Mouse (Mus musculus): Measurements from ENCODE around the gene Mapkbp1. TPM values are rescaled to one million over a fixed set of nuclear protein-coding genes. Genes with fewer than 3 reads are reported as not detected.

The Mapkbp1 gene
- polyA plus RNA-seq (2015; fragmentation: Nextera tagmentation; extraction: Ambion mirVana): 9.7 and 9.9 TPM in 2 replicates

- H3K27ac ChIP-seq: peak within 1 kb of the TSS; percentile 80
- H3K9me3 ChIP-seq: no peaks in the 10 kb centered on the region
- ATAC-seq (replicated peaks): peak; percentile 81
- peak within 1 kb of the TSS; percentile 78 for H3K4me3 ChIP-seq
- peak within 1 kb of the TSS; percentile 84 for H3K9ac ChIP-seq
- peaks cover 32% of the 10 kb centered on the region for H3K4me1 ChIP-seq
- H3K36me3 ChIP-seq (replicated peaks): no peaks in the 10 kb centered on the region
- no peaks in the 10 kb centered on the region for H3K27me3 ChIP-seq (replicated peaks)
- 1% methylated on average over 19 of the region's 19 CpGs for WGBS
- H3K4me2 ChIP-seq: peak within 1 kb of the TSS; percentile 69
These were observed at the start of gene Mapkbp1 for GRCm38 (mm10) chr2:119972537-119972879. Mapkbp1 (plus strand) TSS chr2:119972699.

- 50% methylated on average over 9 of the region's 9 CpGs for WGBS
- Histone ChIP-seq H3K36me3 (replicated peaks) (0 out of 2 replicates have a peak, but pooled peaks cover 3% of the 10 kb centered on the region), H3K4me1 (peaks cover 27% of the 10 kb centered on the region), H3K9ac (no peak overlapping the region), H3K9me3 (no peaks in the 10 kb centered on the region), H3K27ac (no peak overlapping the region), H3K4me2 (no peak overlapping the region), H3K27me3 (replicated peaks) (no peaks in the 10 kb centered on the region), H3K4me3 (no peak overlapping the region)
- ATAC-seq (replicated peaks): no peak
These were observed 1.9 kb upstream of the Mapkbp1 start for GRCm38 (mm10) chr2:119970571-119970970.

GRCm38 (mm10) chr2:119971316-119971715 is 1.2 kb upstream of the Mapkbp1 start:
- Histone ChIP-seq H3K27me3 (replicated peaks) (no peaks in the 10 kb centered on the region), H3K9ac (no peak overlapping the region), H3K4me1 (peaks cover 27% of the 10 kb centered on the region), H3K27ac (0 out of 2 replicates have a peak overlapping the region, but pooled peaks have one; percentile 25), H3K4me2 (peak overlapping the region; percentile 69; the same call in 1 of the 2 replicates), H3K9me3 (no peaks in the 10 kb centered on the region), H3K36me3 (replicated peaks) (no peaks in the 10 kb centered on the region), H3K4me3 (peak overlapping the region; percentile 78; the same call in 1 of the 2 replicates)
- ATAC-seq (replicated peaks): no peak
- 75% methylated on average over 3 of the region's 3 CpGs for WGBS

GRCm38 (mm10) chr2:119971837-119972536 is 512 bp upstream of the Mapkbp1 start:
- Histone ChIP-seq H3K4me2 (peak overlapping the region; percentile 69), H3K27me3 (replicated peaks) (no peaks in the 10 kb centered on the region), H3K9ac (peak overlapping the region; percentile 84), H3K36me3 (replicated peaks) (no peaks in the 10 kb centered on the region), H3K4me1 (peaks cover 32% of the 10 kb centered on the region), H3K9me3 (no peaks in the 10 kb centered on the region), H3K27ac (peak overlapping the region; percentile 80), H3K4me3 (peak overlapping the region; percentile 78)
- 1% methylated on average over 32 of the region's 32 CpGs for WGBS
- ATAC-seq (replicated peaks): peak; percentile 99

- no peak for ATAC-seq (replicated peaks)
- no peaks in the 10 kb centered on the region for H3K27me3 ChIP-seq (replicated peaks)
- 0 out of 2 replicates have a peak, but pooled peaks cover 5% of the 10 kb centered on the region for H3K36me3 ChIP-seq (replicated peaks)
- no peak overlapping the region for H3K27ac ChIP-seq
- WGBS: 89% methylated on average over 7 of the region's 7 CpGs
- no peak overlapping the region for H3K4me3 ChIP-seq
- H3K9ac ChIP-seq: no peak overlapping the region
- H3K4me2 ChIP-seq: no peak overlapping the region
- H3K4me1 ChIP-seq: peaks cover 11% of the 10 kb centered on the region
- no peaks in the 10 kb centered on the region for H3K9me3 ChIP-seq
These were observed 8.0 kb downstream of the Mapkbp1 start for GRCm38 (mm10) chr2:119980343-119980986.

- no peaks in the 10 kb centered on the region for H3K9me3 ChIP-seq
- no peaks in the 10 kb centered on the region for H3K27me3 ChIP-seq (replicated peaks)
- no peak overlapping the region for H3K4me3 ChIP-seq
- no peak overlapping the region for H3K27ac ChIP-seq
- H3K9ac ChIP-seq: no peak overlapping the region
- H3K4me2 ChIP-seq: no peak overlapping the region
- WGBS: 88% methylated on average over 2 of the region's 2 CpGs
- ATAC-seq (replicated peaks): no peak
- H3K36me3 ChIP-seq (replicated peaks): 0 out of 2 replicates have a peak, but pooled peaks cover 5% of the 10 kb centered on the region
- H3K4me1 ChIP-seq: peaks cover 9% of the 10 kb centered on the region
These were observed 9.1 kb downstream of the Mapkbp1 start for GRCm38 (mm10) chr2:119981631-119982030.

GRCm38 (mm10) chr2:119985871-119986270 is 13.4 kb downstream of the Mapkbp1 start:
- no peak for ATAC-seq (replicated peaks)
- Histone ChIP-seq H3K36me3 (replicated peaks) (0 out of 2 replicates have a peak, but pooled peaks cover 5% of the 10 kb centered on the region), H3K27me3 (replicated peaks) (no peaks in the 10 kb centered on the region), H3K9me3 (no peaks in the 10 kb centered on the region), H3K9ac (no peak overlapping the region), H3K4me2 (no peak overlapping the region), H3K4me1 (no peaks in the 10 kb centered on the region), H3K27ac (no peak overlapping the region; the same call in 1 of the 2 replicates), H3K4me3 (no peak overlapping the region)
- WGBS: 66% methylated on average over 8 of the region's 8 CpGs

- Histone ChIP-seq H3K27me3 (replicated peaks) (no peaks in the 10 kb centered on the region), H3K9me3 (no peaks in the 10 kb centered on the region), H3K4me3 (no peak overlapping the region), H3K27ac (no peak overlapping the region; the same call in 1 of the 2 replicates), H3K9ac (no peak overlapping the region), H3K4me1 (no peaks in the 10 kb centered on the region), H3K36me3 (replicated peaks) (0 out of 2 replicates have a peak, but pooled peaks cover 5% of the 10 kb centered on the region), H3K4me2 (no peak overlapping the region)
- ATAC-seq (replicated peaks): no peak
- WGBS: 70% methylated on average over 6 of the region's 6 CpGs
These were observed 13.9 kb downstream of the Mapkbp1 start for GRCm38 (mm10) chr2:119986369-119986768.

- no peak overlapping the region for H3K9ac ChIP-seq
- no peaks in the 10 kb centered on the region for H3K9me3 ChIP-seq
- no peak for ATAC-seq (replicated peaks)
- H3K36me3 ChIP-seq (replicated peaks): no peaks in the 10 kb centered on the region
- H3K4me3 ChIP-seq: no peak overlapping the region
- H3K4me1 ChIP-seq: no peaks in the 10 kb centered on the region
- H3K27me3 ChIP-seq (replicated peaks): no peaks in the 10 kb centered on the region
- no peak overlapping the region for H3K4me2 ChIP-seq
- WGBS: 88% methylated on average over 2 of the region's 2 CpGs
- H3K27ac ChIP-seq: no peak overlapping the region
These were observed 14.9 kb downstream of the Mapkbp1 start for GRCm38 (mm10) chr2:119987441-119987840.

GRCm38 (mm10) chr2:119988952-119989351 is 16.5 kb downstream of the Mapkbp1 start:
- no peak overlapping the region for H3K9ac ChIP-seq
- no peaks in the 10 kb centered on the region for H3K9me3 ChIP-seq
- H3K4me1 ChIP-seq: no peaks in the 10 kb centered on the region
- no peaks in the 10 kb centered on the region for H3K36me3 ChIP-seq (replicated peaks)
- H3K27me3 ChIP-seq (replicated peaks): no peaks in the 10 kb centered on the region
- H3K4me3 ChIP-seq: no peak overlapping the region
- WGBS: 94% methylated on average over 4 of the region's 4 CpGs
- ATAC-seq (replicated peaks): no peak
- H3K4me2 ChIP-seq: no peak overlapping the region
- H3K27ac ChIP-seq: no peak overlapping the region

GRCm38 (mm10) chr2:119990881-119991280 is 18.4 kb downstream of the Mapkbp1 start:
- H3K4me1 ChIP-seq: no peaks in the 10 kb centered on the region
- ATAC-seq (replicated peaks): no peak
- H3K4me2 ChIP-seq: no peak overlapping the region
- 86% methylated on average over 6 of the region's 6 CpGs for WGBS
- H3K27ac ChIP-seq: no peak overlapping the region
- H3K27me3 ChIP-seq (replicated peaks): no peaks in the 10 kb centered on the region
- no peaks in the 10 kb centered on the region for H3K36me3 ChIP-seq (replicated peaks)
- H3K9me3 ChIP-seq: no peaks in the 10 kb centered on the region
- no peak overlapping the region for H3K9ac ChIP-seq
- no peak overlapping the region for H3K4me3 ChIP-seq

GRCm38 (mm10) chr2:119992349-119992748 is 19.9 kb downstream of the Mapkbp1 start:
- H3K36me3 ChIP-seq (replicated peaks): no peaks in the 10 kb centered on the region
- H3K9ac ChIP-seq: no peak overlapping the region
- no peak overlapping the region for H3K4me3 ChIP-seq
- H3K27ac ChIP-seq: no peak overlapping the region
- H3K9me3 ChIP-seq: no peaks in the 10 kb centered on the region
- ATAC-seq (replicated peaks): no peak
- no peaks in the 10 kb centered on the region for H3K27me3 ChIP-seq (replicated peaks)
- no peaks in the 10 kb centered on the region for H3K4me1 ChIP-seq
- no peak overlapping the region for H3K4me2 ChIP-seq
- WGBS: 87% methylated on average over 2 of the region's 2 CpGs
